Mouse (Mus musculus) right cerebral cortex, adult 2 months (tissue): ENCODE data around the gene Hes6.

Experiments
- DNase-seq, 2 experiments: peaks; one replicate each; pipeline ENCODE4 v3.0.0; 2021 to 2022; ENCODE audit warnings: low spot score in 2 of 2

Hes6 gene

DNA sequence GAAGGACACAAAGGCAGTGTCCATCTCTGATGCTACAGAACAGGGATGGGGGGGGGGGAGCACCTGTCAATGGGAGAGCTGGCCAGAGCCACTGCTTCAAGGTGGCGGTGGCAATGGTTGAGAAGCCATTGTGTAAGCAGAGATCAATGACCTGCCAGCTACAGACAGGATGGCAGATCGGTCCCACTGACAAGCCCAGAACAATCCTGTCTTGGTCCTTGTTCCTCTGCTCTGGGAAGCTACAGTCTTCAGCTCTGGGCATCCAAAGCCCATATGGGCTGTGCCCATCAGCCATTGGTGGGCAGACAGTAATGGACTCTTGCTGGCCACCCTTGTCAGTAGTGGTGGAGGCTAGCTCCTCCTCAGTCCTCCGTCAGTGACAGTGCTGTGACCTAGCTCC is 28.0 kb upstream of the Hes6 start:
- DNase-seq, result no peak

DNA sequence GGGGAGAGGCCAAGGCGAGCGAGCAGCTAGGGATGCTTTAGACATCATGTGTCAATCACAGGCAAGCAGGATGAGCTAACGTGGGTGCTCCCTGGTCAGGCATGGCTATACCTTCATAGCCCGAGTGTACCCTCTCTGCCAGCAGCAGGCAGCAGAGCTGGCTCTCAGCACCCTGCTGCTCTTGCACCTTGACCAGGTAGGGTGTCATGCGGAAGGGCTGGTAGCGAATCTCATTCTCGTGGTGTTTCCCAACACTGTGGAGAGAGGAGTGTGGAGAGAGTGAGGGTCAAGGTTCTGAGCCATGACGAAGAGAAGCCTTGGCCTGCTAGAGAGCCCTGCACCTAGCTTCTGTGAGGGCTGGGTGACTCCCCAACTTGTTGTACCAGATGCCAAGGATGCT is 25.9 kb upstream of the Hes6 start:
- no peak for DNase-seq

DNA sequence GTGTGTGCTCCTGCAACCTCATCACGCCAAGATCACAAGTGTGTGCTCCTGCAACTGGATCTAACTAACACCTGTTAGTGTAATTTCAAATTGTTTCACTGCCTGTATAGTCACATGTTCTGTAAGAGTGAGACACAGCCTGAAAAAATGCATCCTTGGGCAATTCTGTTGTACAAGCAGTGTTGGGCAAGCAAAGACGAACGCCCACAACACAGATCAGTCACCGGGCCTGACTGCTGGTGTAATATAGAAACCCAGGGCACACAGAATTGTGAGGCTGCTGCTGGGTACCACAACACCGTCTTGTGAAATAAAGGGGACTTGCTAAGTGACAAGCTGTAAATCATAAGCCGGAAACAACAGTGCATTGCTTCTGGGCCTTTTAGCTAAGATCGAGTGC is 23.7 kb upstream of the Hes6 start:
- DNase-seq, result no peak

DNA sequence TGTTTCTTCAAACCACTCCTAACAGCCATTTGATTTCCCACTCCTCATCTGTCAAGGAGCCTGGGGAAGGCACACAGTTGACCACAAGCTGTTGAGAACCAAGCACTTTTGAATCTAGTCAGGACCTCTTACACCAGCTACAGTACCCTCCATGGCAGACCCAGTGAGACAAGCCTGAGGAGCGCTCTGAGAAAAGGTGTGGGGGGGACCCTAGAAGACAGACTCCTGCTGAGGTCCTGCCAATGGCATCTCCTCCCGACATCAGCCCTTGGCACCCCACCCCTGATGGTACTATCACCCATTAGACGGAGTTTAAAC is 23.2 kb upstream of the Hes6 start:
- DNase-seq, result no peak

DNA sequence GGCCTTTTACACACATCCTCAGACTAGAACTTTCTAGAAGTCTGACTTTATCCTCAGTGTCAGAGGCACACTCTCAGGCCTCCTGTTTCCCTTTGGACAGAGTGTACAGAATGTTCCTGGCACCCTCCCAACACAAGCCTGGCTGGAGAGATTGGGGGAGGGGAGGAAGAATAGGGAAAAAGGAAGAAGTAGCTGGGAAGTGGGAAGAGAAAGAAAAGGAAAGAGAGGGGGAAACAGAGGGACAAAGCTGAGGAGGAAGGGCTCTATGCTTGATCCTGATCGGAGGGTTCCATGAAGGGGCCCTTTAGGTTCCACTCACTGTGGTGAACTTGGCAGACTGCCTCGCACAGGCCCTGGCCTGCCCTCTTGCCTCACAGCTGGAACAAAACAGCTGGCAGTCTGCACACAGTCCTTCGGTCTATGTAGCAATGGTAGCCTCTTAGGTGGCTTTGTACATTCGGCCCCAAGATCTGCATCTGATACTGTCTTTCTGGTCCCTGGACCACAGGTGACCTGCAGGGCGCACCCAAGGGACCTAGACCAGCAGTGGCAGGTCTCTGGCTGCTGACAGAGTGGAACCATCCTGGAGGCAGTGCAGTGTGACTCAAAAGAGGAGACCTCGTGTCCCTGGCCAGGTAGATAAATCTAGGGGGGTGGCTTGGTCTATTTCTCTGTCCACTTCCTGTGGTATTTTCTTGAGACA is 22.7 kb upstream of the Hes6 start:
- peak in 1 of 2 experiments; percentile 19 for DNase-seq

DNA sequence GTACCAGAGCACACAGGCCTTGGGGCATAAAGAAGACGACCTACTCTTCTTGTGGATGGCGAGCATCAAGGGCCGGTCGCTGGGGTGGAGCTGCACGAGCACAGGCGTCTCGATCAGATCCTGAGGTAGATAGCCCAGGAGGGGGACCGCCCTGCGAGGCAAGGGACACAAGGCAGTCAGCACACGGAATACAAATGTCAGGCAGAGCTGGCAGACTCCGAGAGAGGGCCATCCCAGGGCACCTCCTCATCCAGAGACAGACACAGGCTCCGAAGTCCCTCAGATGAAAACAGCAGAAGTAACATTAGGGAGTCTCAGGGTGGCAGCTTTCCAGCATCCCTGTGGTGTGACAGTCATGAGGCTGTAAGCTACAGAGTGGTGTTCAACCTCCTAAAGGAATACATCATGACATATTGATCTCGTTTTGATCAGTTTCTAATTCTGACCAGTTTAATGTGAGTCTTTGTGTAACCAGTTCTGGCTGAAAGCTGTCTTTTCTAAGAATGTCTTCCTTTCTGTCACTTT is 21.8 kb upstream of the Hes6 start:
- no peak for DNase-seq

DNA sequence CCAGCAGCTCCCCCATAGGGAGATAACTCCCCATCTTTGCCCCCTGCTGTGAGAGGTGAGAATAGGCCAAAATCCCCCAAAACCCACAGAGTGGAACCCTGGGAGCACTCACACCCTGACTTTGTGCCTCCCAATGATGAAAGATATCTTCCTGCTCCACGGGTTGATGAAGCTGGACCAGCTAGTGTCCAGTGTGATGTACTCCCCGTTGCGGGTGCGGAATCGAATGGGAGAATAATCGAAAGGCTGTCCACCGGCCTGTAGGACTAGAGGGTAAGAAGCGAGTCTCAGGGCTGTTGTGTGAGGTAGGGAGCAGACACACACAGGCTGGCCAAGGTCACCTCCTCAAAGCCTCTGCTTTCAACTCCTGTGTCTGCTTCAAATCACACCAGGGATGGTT is 21.1 kb upstream of the Hes6 start:
- no peak for DNase-seq

DNA sequence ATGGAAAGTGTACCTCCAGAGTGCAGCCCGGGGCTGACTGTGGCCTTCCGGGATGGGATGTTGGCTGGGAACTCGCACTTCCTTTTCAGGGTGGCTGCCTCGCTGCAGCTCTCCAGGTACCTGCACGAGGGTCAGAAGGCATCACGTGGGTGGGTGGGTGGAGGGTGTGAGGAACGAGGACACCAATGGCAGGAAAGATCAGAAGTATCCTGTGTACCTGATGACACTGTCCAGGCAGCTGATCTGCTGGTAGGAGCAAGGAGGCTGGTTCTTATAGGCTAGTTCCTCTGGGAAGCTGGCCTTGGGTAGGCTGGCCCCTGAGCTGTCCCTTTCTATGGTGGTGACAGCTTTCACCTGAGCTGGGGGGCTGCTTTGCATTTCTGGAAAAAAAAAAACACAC is 16.9 kb upstream of the Hes6 start:
- no peak for DNase-seq

DNA sequence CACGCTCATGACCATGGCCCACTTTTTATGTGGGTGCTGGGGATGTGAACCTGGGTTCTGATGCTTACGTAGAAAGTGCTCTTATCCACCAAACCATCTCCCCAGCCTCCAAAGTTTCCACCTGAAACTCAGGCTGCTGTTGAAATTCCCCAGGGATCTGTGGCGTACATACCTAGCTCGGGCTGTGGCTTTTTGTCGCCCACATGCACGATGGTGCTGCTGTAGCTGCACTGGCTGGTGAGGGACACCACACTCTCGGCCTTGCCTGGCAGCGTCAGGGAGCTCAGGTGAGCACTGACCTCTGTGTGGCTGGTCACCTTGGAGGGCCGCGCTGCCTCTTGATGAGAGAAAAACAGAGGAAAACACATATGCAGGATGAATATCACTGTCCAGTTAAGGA is 15.4 kb upstream of the Hes6 start:
- no peak for DNase-seq

DNA sequence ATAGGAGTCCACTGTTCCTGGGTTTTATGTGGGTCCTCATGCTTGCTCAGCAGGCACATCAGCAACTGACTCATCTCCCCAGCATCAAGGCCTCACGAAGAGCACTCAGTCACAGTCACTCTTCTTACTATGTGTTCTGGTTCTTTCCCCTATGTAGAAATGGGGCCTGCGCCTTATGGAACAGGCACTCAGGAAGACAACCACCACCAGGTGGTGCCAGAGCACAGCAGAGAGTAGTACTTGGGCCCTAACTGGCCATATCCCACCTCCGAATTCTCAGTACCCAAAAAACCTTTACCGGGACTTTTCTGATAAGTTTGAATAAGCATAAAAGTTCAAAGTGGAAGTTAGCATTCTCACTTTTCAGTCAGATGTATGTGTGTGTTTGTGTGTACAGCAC is 14.8 kb upstream of the Hes6 start:
- DNase-seq, result peak; percentile 83 to 86

DNA sequence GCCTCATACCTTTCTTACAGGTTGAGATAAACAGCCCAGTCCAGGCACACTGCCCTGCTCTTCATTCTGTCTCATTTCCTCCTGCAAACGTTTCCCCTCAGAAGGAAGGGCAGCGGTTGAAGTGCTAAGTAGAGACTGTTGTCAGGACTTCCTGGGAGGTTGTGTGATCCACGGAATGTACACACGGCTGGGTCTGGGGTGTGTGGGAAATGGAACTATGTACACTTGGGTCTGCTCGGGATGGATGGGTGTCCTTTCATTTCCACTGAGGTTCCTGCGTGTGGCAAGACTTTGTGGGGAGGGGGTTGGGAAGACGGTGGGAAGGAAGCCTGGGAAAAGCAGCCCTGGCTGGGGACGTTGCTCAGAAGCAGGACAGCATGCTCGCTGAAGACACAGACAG is 12.6 kb upstream of the Hes6 start:
- DNase-seq, result no peak

DNA sequence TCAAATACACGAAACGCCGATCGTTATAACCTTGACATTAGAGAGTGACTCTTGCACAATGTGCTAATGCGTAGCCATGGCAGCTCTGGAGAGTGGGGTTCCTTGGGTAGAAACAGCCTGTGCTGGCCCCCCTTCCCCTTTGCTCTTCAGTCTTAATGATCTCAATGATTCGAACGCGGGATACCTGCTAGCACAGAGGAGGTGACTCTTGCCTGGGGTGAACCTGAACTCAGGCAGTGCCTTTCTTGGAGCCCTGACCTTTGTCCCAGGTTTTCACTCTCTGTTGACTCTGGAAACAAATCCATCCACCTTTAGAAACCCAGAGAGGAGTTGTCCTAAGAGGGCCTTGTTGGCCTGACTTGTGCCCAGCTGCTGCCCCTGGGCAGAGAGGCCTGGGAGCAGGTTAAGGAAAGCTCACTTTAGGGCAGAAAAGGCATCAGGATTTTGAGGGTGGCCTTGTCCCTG is 6.8 kb upstream of the Hes6 start:
- no peak for DNase-seq

DNA sequence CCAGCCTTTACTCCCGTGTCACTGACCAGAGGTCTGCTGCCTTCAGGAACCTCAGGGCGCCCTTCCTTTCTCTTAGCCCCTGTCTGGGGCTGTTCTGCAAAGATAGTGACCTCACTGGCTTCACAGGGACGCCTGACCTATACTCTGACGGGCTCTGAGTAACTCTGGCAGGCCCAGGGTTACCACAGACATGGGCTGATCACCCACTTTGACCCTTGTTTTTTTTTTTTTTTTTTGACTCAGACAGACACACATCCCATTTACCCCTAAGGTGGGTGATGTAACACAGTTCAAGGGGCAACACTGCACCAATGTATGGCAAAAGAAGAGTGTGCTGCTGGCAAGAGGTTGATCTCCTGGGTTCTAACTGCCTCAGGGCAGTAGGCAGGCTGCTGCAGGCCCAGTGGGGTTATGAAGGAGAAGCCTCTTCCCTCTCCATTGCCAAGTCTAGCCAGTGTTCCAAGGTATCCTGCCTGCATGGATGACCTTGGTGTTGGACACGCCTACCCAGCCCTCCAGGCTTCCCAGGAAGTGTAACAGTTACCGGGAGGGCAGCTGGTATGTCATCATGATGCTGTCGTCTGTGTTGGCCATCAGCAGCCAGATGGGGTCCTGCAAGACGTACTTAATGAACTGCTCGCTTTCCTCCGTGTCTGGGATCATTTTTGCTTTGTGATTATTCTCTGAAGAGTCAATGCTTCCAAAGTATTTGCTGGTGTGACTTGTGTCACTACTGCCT is 6.2 kb upstream of the Hes6 start:
- no peak for DNase-seq

DNA sequence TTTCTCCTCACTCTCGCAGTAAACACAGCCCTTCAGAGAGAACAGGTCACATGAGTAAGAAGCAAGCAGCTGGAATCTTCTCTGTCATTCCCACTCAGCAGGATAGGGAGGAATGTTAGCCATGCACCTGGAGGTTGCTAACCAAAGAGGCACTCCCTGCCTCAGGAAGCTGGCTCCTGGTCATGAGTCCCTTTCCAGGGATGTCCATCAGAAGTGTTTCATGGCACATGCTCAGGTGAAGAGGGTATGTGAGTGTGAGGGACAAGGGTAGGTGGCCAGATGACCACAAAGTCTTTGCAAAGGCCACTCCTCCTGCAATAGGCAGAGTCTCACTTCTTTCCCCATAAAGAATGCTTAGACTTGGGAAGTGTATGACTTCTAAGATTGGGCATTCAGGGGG is 4.2 kb upstream of the Hes6 start:
- DNase-seq, result no peak

DNA sequence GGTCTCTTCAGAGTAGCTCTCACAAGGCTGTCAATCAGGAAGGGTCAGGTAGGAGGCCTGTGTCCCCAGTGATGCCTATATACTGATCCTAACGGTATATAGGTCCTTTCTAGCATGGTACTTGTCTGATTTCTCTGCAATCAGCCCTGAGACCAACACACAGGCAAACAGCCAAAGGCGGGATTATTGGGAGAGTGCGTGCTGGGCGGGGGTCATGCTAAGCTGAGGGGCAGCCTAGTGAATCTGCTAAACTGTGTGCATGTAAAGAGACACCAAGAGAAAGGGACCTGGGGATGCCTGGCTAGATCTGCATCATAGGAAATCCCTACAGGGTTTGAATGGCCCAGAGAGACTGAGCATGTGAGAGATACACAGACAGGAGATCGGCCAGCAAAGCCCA is 1.5 kb upstream of the Hes6 start:
- no peak for DNase-seq

DNA sequence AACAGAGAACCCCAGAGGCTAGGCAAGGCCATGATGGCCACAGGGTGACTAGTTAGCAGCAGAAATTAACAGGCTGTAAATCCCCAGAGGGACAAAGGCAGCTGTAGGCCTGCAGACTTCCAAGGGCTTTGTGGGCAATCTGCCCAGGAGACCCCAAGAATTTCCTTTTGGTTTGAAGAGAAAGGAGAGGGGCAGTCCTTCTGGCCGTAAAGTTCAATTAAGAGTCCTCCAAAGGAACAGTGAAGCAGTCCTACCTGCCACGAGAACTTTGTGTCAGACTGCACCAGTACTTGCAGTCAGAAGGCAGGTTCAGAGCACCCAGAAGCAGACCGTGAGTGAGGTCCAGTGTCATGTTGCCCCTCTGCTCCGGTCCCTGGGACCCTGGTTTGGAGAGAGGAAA is 1.1 kb upstream of the Hes6 start:
- DNase-seq, result no peak

DNA sequence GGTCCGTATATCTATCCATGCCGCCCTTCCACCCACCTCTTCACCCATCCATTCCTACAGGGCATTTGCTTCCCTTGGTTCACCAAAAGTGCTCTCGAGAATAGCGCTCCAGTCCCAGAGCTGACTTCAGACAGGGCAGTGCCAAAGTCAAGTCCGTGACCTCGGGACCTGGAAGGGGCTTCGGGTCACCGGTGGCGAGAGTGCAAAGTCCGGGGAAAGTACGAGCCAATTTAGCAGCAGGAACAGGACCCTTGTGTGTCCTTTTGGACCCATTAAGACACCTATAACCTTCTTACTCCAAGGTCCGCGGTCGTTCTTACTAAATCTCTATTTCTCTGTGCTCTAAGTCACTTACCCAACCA is 321 bp downstream of the Hes6 start:
- no peak for DNase-seq

DNA sequence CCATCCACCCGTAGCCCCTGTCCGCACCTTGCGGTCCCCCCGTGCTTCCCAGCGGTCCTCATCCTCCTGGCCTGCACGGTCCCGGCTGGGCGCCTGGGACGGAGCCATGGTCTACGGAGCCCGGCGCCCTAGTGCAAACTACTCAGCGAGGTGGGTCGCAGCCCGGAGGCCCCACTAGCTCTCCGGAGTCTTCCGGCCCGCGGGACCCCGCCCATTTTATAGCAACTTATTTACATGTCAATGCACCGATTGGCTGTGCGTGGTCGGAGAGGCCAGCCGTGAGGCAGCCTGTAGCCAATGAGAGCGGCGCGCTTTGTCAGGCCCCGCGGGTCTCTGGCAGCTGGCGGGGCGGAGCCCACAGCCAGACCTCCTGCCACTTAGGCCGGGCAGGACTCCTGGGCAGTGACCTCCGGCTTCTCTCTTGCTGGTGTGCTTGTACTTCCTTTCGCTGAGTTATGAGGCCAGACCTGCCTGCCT is 770 bp downstream of the Hes6 start:
- peak; percentile 88 to 92 for DNase-seq

DNA sequence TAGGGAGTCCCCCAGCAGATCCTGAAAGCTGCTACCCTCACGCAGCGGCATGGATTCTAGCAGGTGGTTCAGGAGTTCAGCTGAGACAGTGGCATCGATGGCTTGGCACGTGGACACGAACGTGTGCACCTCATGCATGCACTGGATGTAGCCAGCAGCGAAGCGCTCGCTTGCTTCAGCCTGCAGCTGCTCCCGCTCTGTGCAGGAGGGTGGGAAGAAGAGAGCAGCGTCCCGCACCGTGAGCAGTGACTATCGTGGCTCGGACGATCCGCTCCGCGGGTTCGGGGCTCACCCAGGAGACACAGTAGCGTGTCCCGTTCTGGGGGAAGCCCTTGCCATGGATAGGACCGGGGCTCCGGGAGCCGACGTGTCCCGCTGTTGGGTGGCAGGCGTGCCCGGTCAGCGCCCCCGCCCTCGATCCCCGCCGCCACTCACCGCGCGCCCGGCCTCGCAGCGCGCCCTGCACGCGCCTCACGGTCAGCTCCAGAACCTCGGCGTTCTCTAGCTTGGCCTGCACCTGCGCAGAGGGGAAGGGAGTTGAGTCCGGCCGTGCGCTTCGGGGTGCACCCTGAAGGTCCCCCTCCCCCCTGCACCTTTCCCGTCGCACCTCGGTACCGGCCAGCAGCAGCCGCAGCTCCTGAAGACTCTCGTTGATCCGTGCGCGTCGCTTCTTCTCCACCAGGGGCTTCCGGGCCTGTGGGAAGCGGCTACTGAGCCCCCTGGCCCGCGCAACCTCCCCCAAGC is 1.4 kb downstream of the Hes6 start:
- no peak for DNase-seq

DNA sequence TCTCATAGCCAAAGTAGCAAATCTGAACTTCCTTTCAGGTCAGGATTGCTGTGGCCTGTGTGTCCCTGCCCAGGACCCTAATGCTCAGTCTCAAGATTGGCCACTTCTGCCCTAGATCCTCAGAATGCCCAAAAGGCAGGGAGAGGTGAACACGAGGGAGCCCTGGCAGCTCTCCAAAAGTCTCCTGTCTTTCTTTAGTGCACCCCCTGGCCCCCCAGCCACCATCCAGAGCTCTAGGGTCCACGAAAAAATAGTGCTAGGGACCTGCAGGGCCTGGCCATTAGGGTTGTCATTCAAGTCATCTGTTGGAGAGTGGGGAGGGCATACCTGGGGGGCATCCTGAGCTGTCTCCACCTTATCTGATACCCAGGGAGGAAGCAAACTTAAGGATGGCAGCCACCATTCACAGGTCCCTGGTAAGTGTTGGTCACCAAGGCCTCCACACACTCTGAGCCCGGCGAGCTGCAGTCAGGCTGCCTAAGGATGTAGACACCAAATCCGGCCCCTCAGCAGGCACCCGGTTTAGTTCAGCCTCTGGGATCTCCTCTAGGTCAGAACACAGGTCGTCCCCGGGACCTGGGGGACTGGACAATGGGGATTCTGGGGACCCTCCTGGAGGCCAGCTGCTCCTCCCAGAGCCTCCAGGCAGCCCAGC is 2.1 kb downstream of the Hes6 start:
- no peak for DNase-seq

DNA sequence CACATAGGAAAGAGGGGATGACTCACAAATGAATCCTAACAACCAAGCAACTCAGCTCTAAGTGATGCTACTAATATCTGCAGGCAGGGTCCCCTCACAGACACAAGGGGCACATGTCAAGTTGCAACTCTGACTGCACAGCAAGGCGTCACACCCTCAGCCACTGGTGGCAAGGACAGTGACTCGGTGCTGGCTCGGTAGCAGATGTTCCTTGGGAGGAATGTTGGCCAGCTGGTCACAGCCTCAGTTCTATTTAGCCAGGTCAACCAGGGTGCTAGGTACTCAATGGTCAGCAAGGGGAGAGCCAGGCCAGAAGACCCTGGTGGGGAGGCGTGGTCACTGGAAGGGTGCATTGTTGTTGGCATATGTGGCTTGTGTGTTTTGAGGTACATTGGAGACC is 6.0 kb downstream of the Hes6 start:
- DNase-seq, result no peak
